Mouse (Mus musculus): ENCODE data around the gene Thap11. TPM values are rescaled to one million over a fixed set of nuclear protein-coding genes. Genes with fewer than 3 reads are reported as not detected.

Gene Thap11
- 14.2 TPM for polyA plus RNA-seq (2017; shearing (Covaris generic))

GRCm38 (mm10) chr8:105854715-105855216 lies at the start of gene Thap11:
Thap11 (plus strand) TSS chr8:105855132.

GRCm38 (mm10) chr8:105826861-105827848 lies 27.8 kb upstream of the Thap11 start, which contains the start of the genes Ranbp10 and Tsnaxip1:
Ranbp10 (minus strand) TSS chr8:105827350.
Tsnaxip1 (plus strand) TSS chr8:105827731.

GRCm38 (mm10) chr8:105853178-105853577 lies 1.8 kb upstream of the Thap11 start, which contains the start of gene Cenpt:
Cenpt (minus strand) TSS chr8:105853278.

GRCm38 (mm10) chr8:105860143-105860981 lies 5.4 kb downstream of the Thap11 start, which contains the start of gene Nutf2:
Nutf2 (plus strand) TSS chr8:105860580.

GRCm38 (mm10) chr8:105880754-105881520 lies 26.0 kb downstream of the Thap11 start, which contains the start of gene Edc4:
Edc4 (plus strand) TSS chr8:105880881.

GRCm38 (mm10) chr8:105893339-105893738 lies 38.4 kb downstream of the Thap11 start, which contains the start of gene Nrn1l:
Nrn1l (plus strand) TSS chr8:105893567.

GRCm38 (mm10) chr8:105900180-105900940 lies 45.4 kb downstream of the Thap11 start, which contains the start of gene Pskh1:
Pskh1 (plus strand) TSS chr8:105900441.

Other genes with a start within 250 kb of the Thap11 start
- gene Ripor1, start 249.9 kb upstream of the Thap11 start, polyA plus RNA-seq (2017; shearing (Covaris generic)): 11.9 TPM
- gene Ctcf, start 218.6 kb upstream of the Thap11 start, polyA plus RNA-seq (2017; shearing (Covaris generic)): 162 TPM
- gene Agrp, start 217.7 kb upstream of the Thap11 start, polyA plus RNA-seq (2017; shearing (Covaris generic)): 1.6 TPM
- gene Carmil2, start 168.9 kb upstream of the Thap11 start, polyA plus RNA-seq (2017; shearing (Covaris generic)): 88.2 TPM
- gene Acd, start 154.0 kb upstream of the Thap11 start, polyA plus RNA-seq (2017; shearing (Covaris generic)): 75.5 TPM
- 30.0 TPM for gene Pard6a, start 154.0 kb upstream of the Thap11 start, polyA plus RNA-seq (2017; shearing (Covaris generic))
- not detected for gene 4933405L10Rik, start 147.5 kb upstream of the Thap11 start, polyA plus RNA-seq (2017; shearing (Covaris generic))
- 2.7 TPM for gene Enkd1, start 146.9 kb upstream of the Thap11 start, polyA plus RNA-seq (2017; shearing (Covaris generic))
- 5.1 TPM for gene Gfod2, start 96.5 kb upstream of the Thap11 start, polyA plus RNA-seq (2017; shearing (Covaris generic))
- 50.6 TPM for gene Ranbp10, start 27.8 kb upstream of the Thap11 start, polyA plus RNA-seq (2017; shearing (Covaris generic))
- gene Tsnaxip1, start 27.4 kb upstream of the Thap11 start, polyA plus RNA-seq (2017; shearing (Covaris generic)): not detected
- gene Cenpt, start 1.9 kb upstream of the Thap11 start, polyA plus RNA-seq (2017; shearing (Covaris generic)): 14.2 TPM
- 12.5 TPM for gene Nutf2, start 5.4 kb downstream of the Thap11 start, polyA plus RNA-seq (2017; shearing (Covaris generic))
- gene Edc4, start 25.7 kb downstream of the Thap11 start, polyA plus RNA-seq (2017; shearing (Covaris generic)): 74.2 TPM
- gene Nrn1l, start 38.4 kb downstream of the Thap11 start, polyA plus RNA-seq (2017; shearing (Covaris generic)): not detected
- 18.0 TPM for gene Pskh1, start 45.3 kb downstream of the Thap11 start, polyA plus RNA-seq (2017; shearing (Covaris generic))
- 0.72 TPM for gene Ctrl, start 78.7 kb downstream of the Thap11 start, polyA plus RNA-seq (2017; shearing (Covaris generic))
- 214 TPM for gene Psmb10, start 83.3 kb downstream of the Thap11 start, polyA plus RNA-seq (2017; shearing (Covaris generic))
- gene Lcat, start 88.2 kb downstream of the Thap11 start, polyA plus RNA-seq (2017; shearing (Covaris generic)): 0.27 TPM
- 13.7 TPM for gene Slc12a4, start 111.0 kb downstream of the Thap11 start, polyA plus RNA-seq (2017; shearing (Covaris generic))
- gene Dpep3, start 124.3 kb downstream of the Thap11 start, polyA plus RNA-seq (2017; shearing (Covaris generic)): not detected
- 37.3 TPM for gene Dus2, start 136.2 kb downstream of the Thap11 start, polyA plus RNA-seq (2017; shearing (Covaris generic))
- not detected for gene Dpep2nb, start 150.8 kb downstream of the Thap11 start, polyA plus RNA-seq (2017; shearing (Covaris generic))
- gene Ddx28, start 156.8 kb downstream of the Thap11 start, polyA plus RNA-seq (2017; shearing (Covaris generic)): 7.9 TPM
- gene Nfatc3, start 203.7 kb downstream of the Thap11 start, polyA plus RNA-seq (2017; shearing (Covaris generic)): 184 TPM